Mouse (Mus musculus): ENCODE measurements around the gene Tfap2b.

GRCm38 (mm10) chr1:19233857-19234256 is 25.1 kb downstream of the Tfap2b start:
- TF ChIP-seq EP300 (IDR thresholded peaks at IDR 0.05; ENCODE audit: low read depth) (no peak), CTCF (IDR thresholded peaks at IDR 0.05; ENCODE audit: low read depth) (no peak)
